Mouse (Mus musculus) brain, embryonic 14.5 days (tissue): ENCODE results near the gene Ddx39b.

Experiments used
- CTCF ChIP-seq: fragments of 200-500 bp; IDR thresholded peaks from 2 replicates; pipeline ENCODE4 v1.5.1; 2012; ENCODE audit warnings: inconsistent platforms, mild to moderate bottlenecking, moderate library complexity, borderline replicate concordance; ENCODE audit not compliant: insufficient read depth, insufficient read length; ENCODE audit errors: extremely low read depth
- POLR2A ChIP-seq: fragments of 200-500 bp; IDR thresholded peaks from 2 replicates; pipeline ENCODE4 v1.6.1; 2012; ENCODE audit warnings: mild to moderate bottlenecking, inconsistent platforms, borderline replicate concordance; ENCODE audit not compliant: poor library complexity, insufficient read depth, insufficient read length, severe bottlenecking; ENCODE audit errors: extremely low read depth

- no peak for TF ChIP-seq CTCF
- TF ChIP-seq POLR2A: no peak
These were observed 11.9 kb downstream of the Ddx39b start for GRCm38 (mm10) chr17:35253293-35254093.
